Mouse (Mus musculus) splenic B cell, adult 2 months (primary cell): ENCODE measurements around the gene Tle3.

Experiments
- DNase-seq: peaks from one replicate; pipeline ENCODE4 v3.0.0-alpha.2; 2011; ENCODE audit warnings: low read depth, low spot score
- H3K27me3 ChIP-seq: 2 replicates; pipeline ENCODE4 v1.6.1; 2012; ENCODE audit warnings: mild to moderate bottlenecking, low read length, moderate library complexity, mixed read lengths; ENCODE audit not compliant: control insufficient read depth, poor library complexity, insufficient read depth, severe bottlenecking
- H3K36me3 ChIP-seq: 2 replicates; pipeline ENCODE4 v1.6.1; 2012; ENCODE audit warnings: mild to moderate bottlenecking, low read length, moderate library complexity, mixed read lengths; ENCODE audit not compliant: control insufficient read depth, poor library complexity, insufficient read depth, severe bottlenecking

The Tle3 gene

DNA sequence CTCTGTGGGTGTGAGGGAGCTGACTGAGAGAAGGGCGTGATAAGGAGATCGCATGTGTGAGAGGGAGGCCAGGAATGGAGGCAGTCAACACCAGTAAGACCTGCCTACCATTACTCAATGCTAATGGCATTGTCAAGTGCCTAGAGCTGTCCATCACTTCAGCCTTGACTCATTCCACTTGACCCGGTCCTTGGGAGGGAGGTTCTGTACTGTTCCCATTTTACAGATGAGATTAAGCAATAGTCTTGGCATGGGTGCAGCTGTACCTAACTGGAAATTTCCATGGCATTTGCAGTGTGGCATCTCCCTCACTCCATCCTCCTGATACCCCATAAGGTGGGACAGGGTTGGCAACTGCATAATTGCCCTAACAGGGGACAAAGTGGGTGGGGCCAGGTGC, 95.3 kb downstream of the Tle3 start:
- Histone ChIP-seq H3K27me3 (no peaks in the 10 kb centered on the region), H3K36me3 (no peaks in the 10 kb centered on the region)
- DNase-seq = no peak
